Mouse (Mus musculus): ENCODE data around the gene Dip2c.

Gene Dip2c

DNA sequence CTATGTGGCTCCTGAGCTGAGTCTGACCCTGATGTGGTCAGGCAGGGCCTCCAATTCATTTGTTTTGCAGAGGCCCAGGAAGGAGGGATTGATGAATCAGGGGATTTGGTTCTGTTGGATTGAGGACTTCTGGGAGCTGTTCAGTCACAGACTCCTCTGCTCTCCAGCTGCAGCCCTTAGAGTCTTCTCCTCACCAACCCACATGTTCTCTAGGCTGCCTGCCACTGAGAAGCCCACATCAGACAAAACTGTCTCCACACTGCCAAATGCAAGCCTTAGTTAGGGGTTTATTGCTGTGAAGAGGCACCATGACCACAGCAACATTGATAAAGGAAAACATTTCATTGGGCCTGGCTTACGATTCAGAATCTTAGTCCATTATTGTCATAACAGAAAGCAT, 387.3 kb downstream of the Dip2c start:
- DNase-seq (ENCODE audit: low read depth, low spot score): no peak

DNA sequence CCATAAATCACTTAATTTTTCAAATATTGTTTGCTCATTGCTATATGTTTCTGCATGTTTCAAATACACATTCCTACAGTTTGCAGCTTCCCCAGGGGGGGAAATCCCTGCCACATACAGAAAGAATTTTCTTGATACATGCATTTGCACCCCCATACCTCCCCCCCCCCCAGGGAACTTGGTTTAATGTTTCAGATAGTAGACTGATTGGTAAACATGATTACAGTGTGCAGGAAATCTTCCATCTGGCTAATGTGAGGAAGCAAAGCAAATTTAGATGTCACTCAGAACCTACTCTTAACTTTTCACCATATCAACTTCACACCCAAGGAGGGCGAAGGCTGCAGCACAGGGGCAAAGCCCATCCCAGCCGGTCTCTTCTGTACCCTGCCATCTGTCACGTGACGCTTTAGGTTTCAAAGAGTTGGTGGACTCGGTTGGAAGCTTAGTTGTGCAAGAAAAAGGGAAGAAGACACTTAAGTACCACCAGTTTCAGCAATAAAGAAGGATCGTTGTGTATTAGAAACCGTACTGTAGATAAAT, 391.7 kb downstream of the Dip2c start:
- DNase-seq (ENCODE audit: low read depth, low spot score): no peak

GRCm38 (mm10) chr13:9669246-9669645, 392.9 kb downstream of the Dip2c start:
- no peak for DNase-seq (ENCODE audit: low read depth, low spot score)

- DNase-seq (ENCODE audit: low read depth, low spot score): no peak
These were observed 397.8 kb downstream of the Dip2c start for GRCm38 (mm10) chr13:9674126-9674525.

DNA sequence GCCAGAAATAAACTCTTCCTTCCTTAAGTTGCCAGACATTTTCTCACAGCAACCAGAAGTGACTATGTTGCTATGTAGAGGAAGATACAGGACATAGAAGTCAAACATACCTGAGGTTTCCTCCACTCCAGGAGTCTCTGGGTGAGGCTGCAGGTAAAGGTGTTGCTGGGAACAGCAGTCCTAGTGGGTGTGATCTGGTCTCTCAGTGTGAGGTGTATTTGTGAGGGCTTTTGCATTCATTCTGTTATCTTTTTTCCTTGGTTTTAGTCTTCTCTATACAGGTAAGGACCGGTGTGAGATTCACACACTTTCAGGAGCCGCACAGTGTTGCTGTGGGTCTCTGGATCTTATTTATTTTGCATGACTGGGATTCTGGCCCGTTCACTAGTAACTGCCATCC, 405.2 kb downstream of the Dip2c start:
- DNase-seq (ENCODE audit: low read depth, low spot score): no peak

DNA sequence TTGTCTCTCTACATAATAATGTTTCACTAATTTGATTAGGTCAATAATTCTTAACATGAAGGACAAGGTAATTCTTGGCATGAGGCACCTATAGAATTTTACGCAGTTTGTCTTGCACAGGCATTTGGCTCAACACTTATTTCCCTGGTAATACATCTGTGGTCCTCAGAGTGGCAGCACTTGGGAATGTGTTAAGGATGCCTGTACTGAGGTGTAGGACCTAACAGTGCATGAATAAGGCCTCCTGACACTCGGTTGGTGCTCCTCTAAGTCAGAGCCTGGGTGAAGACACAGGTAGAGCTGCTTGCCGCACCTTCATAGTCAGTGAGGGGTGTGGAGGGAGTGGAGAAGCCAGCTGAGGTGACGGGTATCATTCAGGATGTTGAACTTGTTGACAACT, 407.0 kb downstream of the Dip2c start:
- DNase-seq (ENCODE audit: low read depth, low spot score): no peak

- DNase-seq (ENCODE audit: low read depth, low spot score): no peak
These were observed 408.0 kb downstream of the Dip2c start for GRCm38 (mm10) chr13:9684153-9684923.

DNA sequence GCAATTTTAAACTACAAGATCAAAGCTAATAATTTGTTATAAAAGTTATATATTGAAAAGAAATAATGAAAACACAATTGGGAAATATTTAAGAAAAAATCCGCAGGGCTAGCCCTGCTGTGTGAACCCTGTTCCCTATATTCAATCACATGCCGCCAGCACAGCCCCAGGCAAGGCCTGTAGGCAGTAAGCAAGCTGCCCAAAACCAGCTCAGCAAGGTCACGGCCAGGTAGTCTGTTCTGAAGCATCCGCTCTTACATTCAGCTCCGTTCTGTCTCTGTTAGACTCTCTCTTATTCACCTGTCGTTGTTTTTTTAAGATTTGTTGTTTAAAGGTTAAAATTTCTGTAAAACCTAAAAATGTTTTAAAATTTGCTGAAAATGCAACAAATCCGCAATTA, 409.9 kb downstream of the Dip2c start:
- DNase-seq (ENCODE audit: low read depth, low spot score): no peak

DNA sequence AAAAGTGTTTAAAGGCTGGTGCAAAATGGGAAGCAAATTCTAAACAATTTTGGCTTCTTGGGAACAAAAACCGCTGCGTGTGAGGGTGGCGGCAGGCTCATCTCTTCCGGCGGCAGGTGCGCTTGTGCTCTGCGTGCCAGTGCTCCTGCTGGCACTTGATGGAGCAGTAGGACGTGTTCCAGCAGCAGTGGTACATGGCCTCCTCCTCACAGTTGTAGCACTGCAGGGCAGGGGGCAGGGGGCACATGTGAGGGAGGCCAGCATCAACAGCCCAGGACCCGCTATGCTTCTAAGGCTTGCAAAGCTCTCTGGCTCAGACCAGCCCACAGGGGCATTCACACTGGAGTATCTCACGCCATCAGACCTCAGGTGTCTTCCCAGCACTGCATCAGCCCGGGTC, 410.4 kb downstream of the Dip2c start:
- DNase-seq (ENCODE audit: low read depth, low spot score): no peak

DNA sequence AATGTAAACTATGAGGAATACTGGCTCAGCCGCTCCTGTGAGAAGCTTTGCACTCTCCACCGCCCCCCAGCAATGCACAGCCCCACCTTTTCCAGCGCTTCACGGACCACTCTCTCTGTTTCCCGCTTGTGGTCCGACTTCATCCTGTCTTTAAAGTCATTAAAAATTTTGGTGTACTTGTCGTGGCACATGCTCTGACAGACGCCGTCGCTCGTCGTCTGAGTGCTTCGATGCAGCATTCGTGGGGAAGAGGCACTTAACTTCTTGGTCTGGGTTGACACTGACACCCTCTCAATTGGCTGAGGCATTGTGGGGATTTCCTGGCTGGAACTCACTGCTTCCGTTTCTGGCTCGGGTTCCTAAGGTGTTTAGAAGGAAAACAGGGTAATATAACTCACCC, 413.0 kb downstream of the Dip2c start:
- no peak for DNase-seq (ENCODE audit: low read depth, low spot score)

DNA sequence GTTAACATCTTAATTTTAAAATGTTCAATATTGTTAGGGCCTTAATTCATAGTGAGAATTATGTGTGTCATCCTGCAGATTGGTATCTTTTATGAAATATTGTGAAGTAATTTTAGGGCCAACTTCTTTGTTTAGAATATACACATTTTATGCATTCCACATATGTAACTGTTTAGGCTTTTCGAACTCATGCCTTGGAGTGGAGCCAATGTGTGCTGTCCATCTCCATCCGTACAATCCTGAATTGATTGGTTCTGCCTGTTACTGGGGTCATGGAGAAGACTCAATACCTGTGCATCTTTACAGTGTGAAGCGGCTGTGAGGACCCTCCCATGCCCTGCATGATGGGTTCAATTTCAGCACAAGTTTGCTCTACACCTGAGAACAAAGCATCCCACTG, 416.5 kb downstream of the Dip2c start:
- no peak for DNase-seq (ENCODE audit: low read depth, low spot score)

GRCm38 (mm10) chr13:9694651-9695050, 418.3 kb downstream of the Dip2c start:
- DNase-seq (ENCODE audit: low read depth, low spot score): no peak

GRCm38 (mm10) chr13:9695403-9695802, 419.1 kb downstream of the Dip2c start:
- DNase-seq (ENCODE audit: low read depth, low spot score): no peak

DNA sequence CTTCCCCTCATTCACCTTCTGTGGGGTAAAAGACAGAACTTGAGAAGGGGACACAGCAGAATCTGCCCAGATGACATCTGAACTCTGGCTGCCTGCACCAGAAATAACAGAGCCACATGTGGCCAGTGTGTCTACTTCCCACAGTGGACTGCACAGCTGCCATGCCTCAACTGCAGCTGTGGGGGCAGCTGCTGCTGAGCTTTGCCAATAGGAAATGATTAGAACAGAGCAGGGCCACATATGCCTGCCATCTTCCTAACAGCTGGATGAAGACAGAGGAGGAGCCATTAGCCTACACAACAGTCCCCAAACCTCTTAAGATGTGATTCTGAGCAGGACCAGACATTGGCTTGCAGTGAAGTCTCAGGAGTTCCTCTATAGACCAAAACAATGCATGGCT, 419.5 kb downstream of the Dip2c start:
- no peak for DNase-seq (ENCODE audit: low read depth, low spot score)

DNA sequence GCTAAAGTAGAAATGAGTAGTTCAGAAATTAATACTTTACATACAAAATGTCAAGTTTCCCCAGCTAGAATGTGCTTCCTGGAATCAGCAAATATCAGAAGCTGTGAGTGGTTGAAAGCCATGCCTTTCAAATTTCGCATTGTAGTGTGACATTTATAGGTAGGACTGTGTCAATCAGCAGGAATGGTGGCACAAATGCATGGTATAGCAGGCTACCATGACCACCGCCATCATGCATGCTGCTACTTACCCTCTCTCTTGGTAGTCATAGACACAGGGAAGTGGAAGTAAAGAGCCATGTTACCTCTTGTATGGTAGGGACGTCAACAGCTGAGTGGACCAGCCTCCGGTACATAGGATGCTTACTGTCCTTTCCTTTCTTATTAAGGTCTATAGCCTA, 421.0 kb downstream of the Dip2c start:
- no peak for DNase-seq (ENCODE audit: low read depth, low spot score)

DNA sequence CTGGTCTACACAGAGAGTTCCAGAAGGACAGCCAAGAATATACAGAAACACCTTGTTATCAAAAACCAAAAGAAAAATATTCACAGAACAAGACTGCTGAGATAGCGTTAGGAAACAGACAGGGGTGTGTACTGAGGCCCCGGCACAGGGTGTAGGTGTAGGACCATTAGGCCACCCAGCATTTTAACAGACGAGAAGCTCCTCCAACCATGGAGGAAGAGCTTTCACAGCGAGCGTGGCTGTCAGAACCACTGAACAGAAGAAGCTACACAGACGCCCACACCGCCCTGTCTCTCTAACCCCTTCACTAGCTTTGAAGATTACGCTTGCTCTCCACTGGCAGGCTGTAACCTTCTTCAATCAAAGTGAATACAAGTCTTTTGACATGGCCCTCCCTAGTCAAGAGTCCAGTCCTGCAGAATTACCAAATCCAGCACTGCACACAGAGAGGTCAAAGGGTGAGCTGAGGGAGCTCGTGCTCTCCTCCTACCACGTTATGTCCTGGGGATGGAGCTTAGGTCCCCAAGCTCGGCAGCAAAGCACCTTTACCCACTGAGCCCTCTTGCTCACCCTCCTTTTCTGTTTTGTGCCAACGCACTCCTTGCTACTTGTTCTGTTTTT, 426.4 kb downstream of the Dip2c start:
- DNase-seq (ENCODE audit: low read depth, low spot score): no peak

GRCm38 (mm10) chr13:9706720-9707119, 430.4 kb downstream of the Dip2c start:
- DNase-seq (ENCODE audit: low read depth, low spot score): no peak

DNA sequence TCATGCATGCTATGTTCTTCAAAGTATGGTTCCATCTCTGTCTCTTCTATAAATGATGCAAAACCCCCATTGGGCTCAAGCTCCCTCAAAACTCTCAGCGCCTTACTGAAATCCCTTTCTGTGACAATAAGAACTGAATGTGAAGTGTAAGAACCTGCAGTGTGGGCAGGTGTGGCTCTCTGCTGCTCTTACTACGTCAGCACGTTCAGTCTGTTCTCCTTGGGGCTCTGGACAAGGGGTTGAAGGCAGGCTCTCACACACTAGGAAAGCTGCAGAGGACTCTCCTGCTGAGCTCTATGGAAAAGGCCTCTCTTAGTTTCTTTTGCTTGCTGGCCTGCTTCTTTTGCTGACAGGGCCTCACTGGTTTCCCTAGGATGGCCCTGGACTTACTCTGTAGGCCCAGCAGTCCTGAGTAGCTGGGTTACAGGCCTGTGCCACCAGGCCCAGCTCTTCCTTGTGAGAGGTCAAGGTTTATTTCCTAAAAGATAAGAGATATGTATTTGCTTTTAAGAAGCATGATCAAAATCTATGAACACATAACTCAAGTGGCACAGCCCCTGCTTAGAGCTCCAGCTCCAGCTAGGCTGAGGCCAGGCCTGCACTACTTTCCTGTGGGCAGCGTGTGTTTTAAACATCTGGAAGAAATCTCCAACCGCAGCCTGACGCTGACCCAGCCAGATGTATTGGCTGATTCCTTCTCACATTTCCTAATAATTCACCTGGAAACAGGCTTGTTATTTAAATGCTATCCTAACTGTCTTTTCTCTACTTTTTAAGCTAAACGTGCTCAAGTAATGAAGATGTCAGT, 432.3 kb downstream of the Dip2c start:
- no peak for DNase-seq (ENCODE audit: low read depth, low spot score)

DNA sequence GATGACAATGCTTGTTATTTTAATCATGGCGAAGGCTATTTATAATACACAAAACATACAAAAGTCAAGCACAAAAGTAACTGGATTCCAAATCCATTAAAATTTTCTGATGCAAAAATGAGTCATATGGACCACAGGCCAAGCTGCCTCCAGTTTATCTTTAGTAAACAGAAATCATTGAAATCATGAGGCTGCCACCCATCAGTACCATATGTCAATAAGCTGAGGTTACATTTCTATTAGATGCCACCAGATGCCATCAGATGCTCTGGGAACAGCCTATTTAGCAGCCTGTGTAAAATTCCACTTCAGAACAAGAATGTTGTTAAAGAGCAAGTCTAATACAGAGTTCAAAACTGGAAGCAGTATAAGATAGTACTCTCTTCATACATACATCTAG, 436.1 kb downstream of the Dip2c start:
- no peak for DNase-seq (ENCODE audit: low read depth, low spot score)

DNA sequence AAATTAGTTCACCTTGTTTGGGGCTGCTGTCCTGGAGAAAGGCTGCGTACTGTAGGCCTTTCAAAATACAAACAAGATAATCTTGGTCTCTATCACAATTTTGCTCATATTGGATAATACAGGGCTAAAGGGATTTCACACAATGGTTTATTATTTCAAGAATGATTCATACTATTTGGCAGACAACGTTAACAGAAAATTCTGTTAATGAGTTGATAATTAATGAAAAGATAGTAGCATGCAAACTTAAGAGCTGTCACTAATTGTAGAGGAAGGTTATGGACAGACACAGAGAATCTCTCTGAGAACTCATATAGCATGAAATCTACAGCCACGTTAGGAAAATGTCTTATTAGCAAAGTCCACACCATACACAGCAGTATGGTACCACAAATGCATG, 436.6 kb downstream of the Dip2c start:
- no peak for DNase-seq (ENCODE audit: low read depth, low spot score)

DNA sequence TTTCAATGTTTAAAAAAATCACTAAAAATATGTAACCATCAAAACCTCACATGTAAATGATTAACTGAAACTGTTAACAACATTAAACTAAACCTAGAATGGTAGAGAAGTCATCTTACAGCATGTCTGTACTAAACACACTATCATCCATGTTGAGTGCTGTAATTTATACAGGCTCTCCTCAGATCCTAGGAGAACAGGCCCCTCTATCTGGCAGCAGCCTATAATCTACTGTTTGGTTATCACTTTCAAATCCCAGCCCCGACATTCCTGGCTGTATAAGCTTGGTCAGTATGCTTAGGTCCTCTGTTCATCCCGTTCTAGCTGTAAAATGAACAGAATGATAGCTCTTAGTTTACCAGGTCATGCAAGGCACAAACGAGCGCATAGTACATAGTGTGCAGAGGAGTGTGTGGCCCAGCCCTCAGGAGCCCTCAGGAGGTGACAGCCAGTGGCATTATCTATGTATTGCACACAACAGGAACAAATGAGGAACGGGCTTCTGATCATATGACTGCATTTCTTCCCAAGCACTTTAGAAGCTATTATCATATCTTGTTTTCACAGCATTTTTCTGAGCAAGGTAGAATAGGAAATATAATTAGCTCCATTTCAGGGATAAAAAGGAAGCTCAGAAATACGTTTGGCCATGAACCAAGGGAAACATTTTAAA, 437.3 kb downstream of the Dip2c start:
- no peak for DNase-seq (ENCODE audit: low read depth, low spot score)

DNA sequence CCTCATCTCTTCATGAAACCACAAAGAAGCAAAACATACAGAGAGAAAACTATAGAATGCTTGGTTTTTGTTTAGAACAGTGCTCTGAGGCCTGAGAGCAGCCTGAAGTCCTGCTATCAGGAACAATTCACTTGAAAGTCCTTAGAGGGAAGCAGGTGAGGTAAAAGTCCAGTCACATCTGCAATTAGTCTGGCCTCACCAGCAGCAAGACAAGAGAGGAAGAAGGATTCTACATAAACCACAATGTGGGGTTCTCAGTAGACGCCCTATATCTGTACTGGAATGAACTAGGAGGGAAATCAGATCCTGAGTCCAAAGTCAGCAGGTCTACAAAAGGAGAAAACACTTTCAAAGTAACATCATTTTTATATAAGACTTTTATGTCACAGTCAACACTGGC, 438.9 kb downstream of the Dip2c start:
- DNase-seq (ENCODE audit: low read depth, low spot score): no peak

Data from WW6 (cell line).